17 mouse cellular contexts compared by ENCODE assay signal in the genomic region with DNA sequence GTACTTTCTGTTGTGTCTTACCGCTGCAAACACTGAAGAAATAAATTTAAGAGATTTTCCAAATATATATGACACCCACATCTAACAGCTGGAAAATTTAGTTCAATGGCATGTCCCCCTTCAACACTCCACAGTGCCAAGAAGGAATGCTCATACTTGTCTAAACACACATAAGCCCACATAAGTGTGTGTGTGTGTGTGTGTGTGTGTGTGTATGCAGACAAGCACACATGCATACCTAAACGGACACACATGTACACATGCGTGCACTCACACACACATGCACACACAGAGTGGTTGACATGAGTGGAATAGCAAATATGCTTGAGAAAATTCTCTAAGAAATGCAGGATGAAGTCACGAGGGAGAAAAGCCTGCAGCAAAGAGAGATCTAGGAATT. TPM values are rescaled to one million over a fixed set of nuclear protein-coding genes. Genes with fewer than 3 reads are reported as not detected.
"Had no signal": no experiment of that assay in that cellular context is flagged by ENCODE, and none has a peak within 500 bp of the region (broad histone marks: within the 10 kb centered on the region; RNA-seq: fewer than 3 reads in every experiment).

No protein-coding gene starts in this region.

- H3K4me3 ChIP-seq: layer of hippocampus, adult 2 months; liver, embryonic 15.5 days; neural tube, embryonic 12.5 days had no signal

- H3K27ac ChIP-seq: hindbrain, postnatal 0 days; kidney, postnatal 0 days; layer of hippocampus, adult 2 months; liver, embryonic 15.5 days; neural tube, embryonic 12.5 days had no signal

- H3K4me1 ChIP-seq: liver, embryonic 15.5 days; neural tube, embryonic 12.5 days had no signal

- H3K4me2 ChIP-seq: liver, embryonic 11.5 days; liver, embryonic 15.5 days; neural tube, embryonic 12.5 days had no signal

- H3K36me3 ChIP-seq: liver, embryonic 15.5 days; neural tube, embryonic 12.5 days had no signal

- DNase-seq: kidney, adult 11 months; kidney, adult 9 months; kidney, postnatal 36 days; lung, postnatal 14 days; spleen, adult 18-20 months; thymus, adult 18-20 months; thymus, postnatal 14 days had no signal

- ATAC-seq: hindbrain, postnatal 0 days had no signal

- H3K9me3 ChIP-seq: liver, embryonic 15.5 days; neural tube, embryonic 12.5 days had no signal

- H3K27me3 ChIP-seq: liver, embryonic 15.5 days; neural tube, embryonic 12.5 days had no signal

- H3K9ac ChIP-seq: liver, embryonic 15.5 days; neural tube, embryonic 12.5 days had no signal

RNA-seq across cellular contexts. Expression of a gene that starts 12.4 kb away (rescaled TPM):
- total RNA-seq: hindbrain, postnatal 0 days; layer of hippocampus, adult 2 months; megakaryocyte progenitor cell, adult 5-6 weeks; monocyte, adult 5-6 weeks; neutrophil, adult 5-6 weeks had no signal
- polyA plus RNA-seq: hindbrain, postnatal 0 days; kidney, postnatal 0 days; liver, embryonic 11.5 days; liver, embryonic 15.5 days; midbrain, embryonic 14.5 days had no signal
